Mouse (Mus musculus): ENCODE results near the gene Erg28. TPM values are rescaled to one million over a fixed set of nuclear protein-coding genes. Genes with fewer than 3 reads are reported as not detected.
A peak's percentile ranks its signal among the peaks of the same experiment; 100 is the strongest.

Gene Erg28
- polyA plus RNA-seq (2012) = 0.13 and 0.21 TPM in 2 replicates

GRCm38 (mm10) chr12:85824438-85825264 is at the start of gene Erg28, which contains the start of gene Ttll5:
Gene Erg28 (minus strand): TSS chr12:85824550.
Gene Ttll5 (plus strand): TSS chr12:85824659.
- Histone ChIP-seq H3K9me3 (ENCODE audit: control insufficient read depth, low read length) (no peaks in the 10 kb centered on the region), H3K4me3 (replicated peaks) (peak within 1 kb of the TSS; percentile 93), H3K27me3 (ENCODE audit: control insufficient read depth) (no peaks in the 10 kb centered on the region), H3K36me3 (ENCODE audit: control insufficient read depth) (peaks cover 62% of the 10 kb centered on the region), H3K4me1 (ENCODE audit: control insufficient read depth) (peaks cover 45% of the 10 kb centered on the region)
- no peak for TF ChIP-seq TAL1 (IDR thresholded peaks at IDR 0.05; ENCODE audit: low read length)
- TF ChIP-seq GATA1 (IDR thresholded peaks at IDR 0.05; ENCODE audit: low read length) = no peak

GRCm38 (mm10) chr12:85869423-85869822 is 45.1 kb upstream of the Erg28 start:
- Histone ChIP-seq H3K4me1 (ENCODE audit: control insufficient read depth) (no peaks in the 10 kb centered on the region), H3K36me3 (ENCODE audit: control insufficient read depth) (peaks cover 30% of the 10 kb centered on the region), H3K27me3 (ENCODE audit: control insufficient read depth) (no peaks in the 10 kb centered on the region), H3K9me3 (ENCODE audit: control insufficient read depth, low read length) (no peaks in the 10 kb centered on the region), H3K4me3 (replicated peaks) (no peak overlapping the region)
- no peak for TF ChIP-seq GATA1 (IDR thresholded peaks at IDR 0.05; ENCODE audit: low read length)
- no peak for TF ChIP-seq TAL1 (IDR thresholded peaks at IDR 0.05; ENCODE audit: low read length)

- no peaks in the 10 kb centered on the region for H3K9me3 ChIP-seq (ENCODE audit: control insufficient read depth, low read length)
- TF ChIP-seq GATA1 (IDR thresholded peaks at IDR 0.05; ENCODE audit: low read length) = no peak
- no peak for TF ChIP-seq TAL1 (IDR thresholded peaks at IDR 0.05; ENCODE audit: low read length)
- peaks cover 43% of the 10 kb centered on the region for H3K36me3 ChIP-seq (ENCODE audit: control insufficient read depth)
Measured at GRCm38 (mm10) chr12:85867125-85867524, 42.8 kb upstream of the Erg28 start.

GRCm38 (mm10) chr12:85866624-85867023 is 42.3 kb upstream of the Erg28 start:
- Histone ChIP-seq H3K4me3 (replicated peaks) (no peak overlapping the region), H3K36me3 (ENCODE audit: control insufficient read depth) (peaks cover 43% of the 10 kb centered on the region), H3K4me1 (ENCODE audit: control insufficient read depth) (no peaks in the 10 kb centered on the region; the same call in 1 of the 2 replicates), H3K9me3 (ENCODE audit: control insufficient read depth, low read length) (no peaks in the 10 kb centered on the region), H3K27me3 (ENCODE audit: control insufficient read depth) (no peaks in the 10 kb centered on the region)
- TF ChIP-seq GATA1 (IDR thresholded peaks at IDR 0.05; ENCODE audit: low read length) (no peak), TAL1 (IDR thresholded peaks at IDR 0.05; ENCODE audit: low read length) (no peak)

More at GRCm38 (mm10) chr12:85867125-85867524, 42.8 kb upstream of the Erg28 start:
- Histone ChIP-seq H3K4me1 (ENCODE audit: control insufficient read depth) (no peaks in the 10 kb centered on the region; the same call in 1 of the 2 replicates), H3K4me3 (replicated peaks) (no peak overlapping the region), H3K27me3 (ENCODE audit: control insufficient read depth) (no peaks in the 10 kb centered on the region)

GRCm38 (mm10) chr12:85865526-85865925 is 41.2 kb upstream of the Erg28 start:
- TF ChIP-seq TAL1 (IDR thresholded peaks at IDR 0.05; ENCODE audit: low read length) (no peak), GATA1 (IDR thresholded peaks at IDR 0.05; ENCODE audit: low read length) (no peak)
- Histone ChIP-seq H3K4me3 (replicated peaks) (no peak overlapping the region), H3K36me3 (ENCODE audit: control insufficient read depth) (peaks cover 42% of the 10 kb centered on the region), H3K27me3 (ENCODE audit: control insufficient read depth) (no peaks in the 10 kb centered on the region), H3K9me3 (ENCODE audit: control insufficient read depth, low read length) (no peaks in the 10 kb centered on the region), H3K4me1 (ENCODE audit: control insufficient read depth) (no peaks in the 10 kb centered on the region; the same call in 1 of the 2 replicates)

GRCm38 (mm10) chr12:85862514-85862913 is 38.2 kb upstream of the Erg28 start:
- peaks cover 42% of the 10 kb centered on the region for H3K36me3 ChIP-seq (ENCODE audit: control insufficient read depth)
- H3K9me3 ChIP-seq (ENCODE audit: control insufficient read depth, low read length) = no peaks in the 10 kb centered on the region
- TF ChIP-seq GATA1 (IDR thresholded peaks at IDR 0.05; ENCODE audit: low read length) (no peak), TAL1 (IDR thresholded peaks at IDR 0.05; ENCODE audit: low read length) (no peak)
- H3K4me1 ChIP-seq (ENCODE audit: control insufficient read depth) = no peaks in the 10 kb centered on the region; the same call in 1 of the 2 replicates
- H3K4me3 ChIP-seq (replicated peaks) = no peak overlapping the region
- H3K27me3 ChIP-seq (ENCODE audit: control insufficient read depth) = no peaks in the 10 kb centered on the region

- Histone ChIP-seq H3K27me3 (ENCODE audit: control insufficient read depth) (no peaks in the 10 kb centered on the region), H3K4me1 (ENCODE audit: control insufficient read depth) (no peaks in the 10 kb centered on the region; the same call in 1 of the 2 replicates), H3K4me3 (replicated peaks) (no peak overlapping the region), H3K9me3 (ENCODE audit: control insufficient read depth, low read length) (no peaks in the 10 kb centered on the region), H3K36me3 (ENCODE audit: control insufficient read depth) (peaks cover 54% of the 10 kb centered on the region)
- TF ChIP-seq GATA1 (IDR thresholded peaks at IDR 0.05; ENCODE audit: low read length) (no peak), TAL1 (IDR thresholded peaks at IDR 0.05; ENCODE audit: low read length) (no peak)
Measured at GRCm38 (mm10) chr12:85859511-85860189, 35.3 kb upstream of the Erg28 start.

- Histone ChIP-seq H3K27me3 (ENCODE audit: control insufficient read depth) (no peaks in the 10 kb centered on the region), H3K9me3 (ENCODE audit: control insufficient read depth, low read length) (no peaks in the 10 kb centered on the region), H3K36me3 (ENCODE audit: control insufficient read depth) (peaks cover 50% of the 10 kb centered on the region), H3K4me3 (replicated peaks) (no peak overlapping the region), H3K4me1 (ENCODE audit: control insufficient read depth) (no peaks in the 10 kb centered on the region; the same call in 1 of the 2 replicates)
- TF ChIP-seq GATA1 (IDR thresholded peaks at IDR 0.05; ENCODE audit: low read length) (no peak), TAL1 (IDR thresholded peaks at IDR 0.05; ENCODE audit: low read length) (no peak)
Measured at GRCm38 (mm10) chr12:85859111-85859510, 34.8 kb upstream of the Erg28 start.

- H3K4me3 ChIP-seq (replicated peaks) = no peak overlapping the region
- H3K27me3 ChIP-seq (ENCODE audit: control insufficient read depth) = no peaks in the 10 kb centered on the region
- no peaks in the 10 kb centered on the region for H3K9me3 ChIP-seq (ENCODE audit: control insufficient read depth, low read length)
- no peak for TF ChIP-seq GATA1 (IDR thresholded peaks at IDR 0.05; ENCODE audit: low read length)
- no peak for TF ChIP-seq TAL1 (IDR thresholded peaks at IDR 0.05; ENCODE audit: low read length)
- H3K4me1 ChIP-seq (ENCODE audit: control insufficient read depth) = no peaks in the 10 kb centered on the region
- H3K36me3 ChIP-seq (ENCODE audit: control insufficient read depth) = peaks cover 44% of the 10 kb centered on the region
Measured at GRCm38 (mm10) chr12:85857300-85857699, 33.0 kb upstream of the Erg28 start.

Data from erythroblast, embryonic 14.5 days (primary cell).